Mouse (Mus musculus): ENCODE results near the gene Ang. TPM values are rescaled to one million over a fixed set of nuclear protein-coding genes. Genes with fewer than 3 reads are reported as not detected.

Ang gene
- polyA plus RNA-seq, 1 experiment, result 7.2 TPM

DNA sequence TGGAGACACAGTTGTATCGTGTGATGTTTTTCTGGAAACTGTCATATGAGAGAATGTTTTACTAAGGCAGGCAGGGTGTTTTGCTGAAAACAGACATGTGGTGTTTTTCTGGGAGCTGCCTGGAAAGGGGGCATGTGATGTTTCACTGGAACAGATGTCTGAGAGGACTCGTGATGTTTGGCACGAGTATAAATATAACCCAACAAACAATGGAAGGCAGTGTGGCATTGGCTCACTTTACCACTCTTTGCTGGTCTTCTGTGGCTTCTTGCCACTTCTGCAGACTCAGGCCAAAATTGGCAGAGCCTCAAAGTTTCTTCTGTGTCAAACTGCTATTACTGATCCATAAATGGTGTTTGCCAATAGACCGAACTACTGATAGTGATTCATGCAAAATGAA, 52.3 kb downstream of the Ang start:
- H3K4me1 ChIP-seq (ENCODE audit: control insufficient read depth, insufficient read depth, low read length), result no peaks in the 10 kb centered on the region
- H3K4me3 ChIP-seq (replicated peaks; ENCODE audit: control insufficient read depth, low read depth, low read length), result no peak overlapping the region
- peak overlapping the region; percentile 56 for H3K27ac ChIP-seq (ENCODE audit: control insufficient read depth, insufficient read depth, low read depth, low read length, poor library complexity)
- WGBS, result 73% methylated on average over 4 of the region's 4 CpGs
- TF ChIP-seq POLR2A (IDR thresholded peaks at IDR 0.05; ENCODE audit: borderline replicate concordance, control insufficient read depth, low read depth, low read length) (no peak), CTCF (IDR thresholded peaks at IDR 0.05; ENCODE audit: control insufficient read depth, insufficient read depth, low read length) (no peak)

DNA sequence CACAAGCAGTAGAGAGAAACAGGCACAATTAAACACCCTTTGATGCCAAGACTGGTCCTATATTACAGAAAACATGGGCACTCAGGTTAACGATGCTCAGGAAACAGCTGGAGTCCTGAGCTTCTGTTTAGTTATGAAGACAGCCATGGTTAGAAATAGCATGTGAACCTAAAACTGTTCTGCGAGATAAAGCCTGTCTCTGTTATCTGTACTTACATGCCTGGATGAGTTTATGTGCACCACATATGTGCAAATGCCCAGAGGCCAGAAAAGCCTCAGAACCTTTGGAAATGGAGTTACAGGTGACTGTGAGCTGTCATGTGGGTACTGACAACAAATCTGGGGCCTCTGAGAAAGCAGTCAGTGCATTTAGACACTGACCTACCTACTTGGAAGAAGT, 53.0 kb downstream of the Ang start:
- H3K4me3 ChIP-seq (replicated peaks; ENCODE audit: control insufficient read depth, low read depth, low read length), result no peak overlapping the region
- H3K4me1 ChIP-seq (ENCODE audit: control insufficient read depth, insufficient read depth, low read length), result no peaks in the 10 kb centered on the region
- no peak overlapping the region for H3K27ac ChIP-seq (ENCODE audit: control insufficient read depth, insufficient read depth, low read depth, low read length, poor library complexity)
- 38% methylated on average over 2 of the region's 2 CpGs for WGBS
- TF ChIP-seq CTCF (IDR thresholded peaks at IDR 0.05; ENCODE audit: control insufficient read depth, insufficient read depth, low read length), result no peak

DNA sequence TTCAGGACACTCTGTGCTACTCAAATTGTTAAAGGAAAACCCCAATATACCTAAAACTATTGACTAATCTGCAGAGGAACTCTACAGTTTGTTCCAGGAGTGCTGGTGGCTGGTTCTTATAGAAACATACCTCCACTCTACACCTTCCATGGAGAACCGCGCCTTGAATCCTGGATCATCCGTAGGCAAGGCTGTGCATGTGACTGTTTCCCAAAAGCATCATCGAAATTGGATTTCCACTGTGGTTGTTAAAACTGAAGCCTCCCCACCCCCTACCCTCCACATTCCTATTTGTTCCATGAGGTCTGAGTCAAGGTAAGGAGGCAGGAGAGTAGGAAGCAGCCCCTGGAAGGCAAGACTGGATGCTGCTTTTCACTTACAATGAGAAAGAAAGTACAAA, 53.5 kb downstream of the Ang start:
- 93% methylated on average over 4 of the region's 4 CpGs for WGBS
- no peaks in the 10 kb centered on the region; the same call in 1 of the 2 replicates for H3K4me1 ChIP-seq (ENCODE audit: control insufficient read depth, insufficient read depth, low read length)
- no peak overlapping the region for H3K27ac ChIP-seq (ENCODE audit: control insufficient read depth, insufficient read depth, low read depth, low read length, poor library complexity)

DNA sequence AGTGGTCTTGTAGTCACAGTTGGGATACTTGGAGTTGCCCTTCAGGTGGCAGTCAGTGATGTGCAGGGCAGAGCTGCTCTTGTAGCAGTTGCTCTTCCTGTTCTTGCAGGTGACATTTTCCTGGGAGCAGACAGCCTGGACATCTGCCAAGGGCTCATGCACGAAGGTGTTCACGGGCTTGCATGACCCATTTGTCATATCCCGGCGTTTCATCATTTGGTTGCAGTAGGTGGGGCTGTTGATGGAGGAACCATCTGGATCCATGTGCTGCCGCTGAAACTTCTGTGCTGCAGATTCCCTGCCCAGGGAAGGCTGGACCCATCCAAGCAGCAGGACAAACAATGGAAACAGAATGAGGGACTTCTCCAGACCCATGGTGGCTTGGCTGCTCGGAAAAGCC, 54.6 kb downstream of the Ang start:
- H3K4me1 ChIP-seq (ENCODE audit: control insufficient read depth, insufficient read depth, low read length), result no peaks in the 10 kb centered on the region; the same call in 1 of the 2 replicates
- H3K27ac ChIP-seq (ENCODE audit: control insufficient read depth, insufficient read depth, low read depth, low read length, poor library complexity), result no peak overlapping the region

More for the DNA sequence above, 53.5 kb downstream of the Ang start:
- no peak overlapping the region for H3K4me3 ChIP-seq (replicated peaks; ENCODE audit: control insufficient read depth, low read depth, low read length)
- no peak for TF ChIP-seq CTCF (IDR thresholded peaks at IDR 0.05; ENCODE audit: control insufficient read depth, insufficient read depth, low read length)
- TF ChIP-seq POLR2A (IDR thresholded peaks at IDR 0.05; ENCODE audit: borderline replicate concordance, control insufficient read depth, low read depth, low read length), result no peak

DNA sequence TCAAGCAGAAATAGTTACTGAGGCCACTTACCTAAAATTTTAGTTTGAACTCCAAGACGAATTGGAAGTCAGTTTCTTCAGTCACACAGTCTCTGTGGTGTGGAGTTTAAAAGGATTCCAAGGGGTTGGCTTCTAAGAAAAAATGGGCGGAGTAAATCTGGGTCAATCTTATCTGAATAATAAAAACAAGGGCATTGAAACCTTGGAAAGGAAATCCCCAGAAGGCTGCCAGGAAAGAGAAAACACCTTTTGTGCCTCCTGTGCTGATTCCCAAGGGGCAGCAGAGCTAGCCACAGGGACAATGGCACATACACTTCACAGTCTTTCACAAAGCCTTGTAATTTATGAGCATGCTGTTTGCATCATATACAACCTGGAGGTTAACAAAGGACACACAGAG, 55.7 kb downstream of the Ang start, which contains the start of gene Rnase1:
Rnase1 (minus strand) TSS at position 101 of the 400 bp plus-strand sequence.
- Histone ChIP-seq H3K4me3 (replicated peaks; ENCODE audit: control insufficient read depth, low read depth, low read length) (no peak within 1 kb of the TSS), H3K27ac (ENCODE audit: control insufficient read depth, insufficient read depth, low read depth, low read length, poor library complexity) (no peak within 1 kb of the TSS), H3K4me1 (ENCODE audit: control insufficient read depth, insufficient read depth, low read length) (no peaks in the 10 kb centered on the region; the same call in 1 of the 2 replicates)
- WGBS, result 83% methylated on average over 2 of the region's 2 CpGs
- no peak for TF ChIP-seq POLR2A (IDR thresholded peaks at IDR 0.05; ENCODE audit: borderline replicate concordance, control insufficient read depth, low read depth, low read length)
- TF ChIP-seq CTCF (IDR thresholded peaks at IDR 0.05; ENCODE audit: control insufficient read depth, insufficient read depth, low read length), result no peak

More for the DNA sequence above, 54.6 kb downstream of the Ang start:
- 86% methylated on average over 6 of the region's 6 CpGs for WGBS
- no peak overlapping the region for H3K4me3 ChIP-seq (replicated peaks; ENCODE audit: control insufficient read depth, low read depth, low read length)
- TF ChIP-seq POLR2A (IDR thresholded peaks at IDR 0.05; ENCODE audit: borderline replicate concordance, control insufficient read depth, low read depth, low read length) (no peak), CTCF (IDR thresholded peaks at IDR 0.05; ENCODE audit: control insufficient read depth, insufficient read depth, low read length) (no peak)

DNA sequence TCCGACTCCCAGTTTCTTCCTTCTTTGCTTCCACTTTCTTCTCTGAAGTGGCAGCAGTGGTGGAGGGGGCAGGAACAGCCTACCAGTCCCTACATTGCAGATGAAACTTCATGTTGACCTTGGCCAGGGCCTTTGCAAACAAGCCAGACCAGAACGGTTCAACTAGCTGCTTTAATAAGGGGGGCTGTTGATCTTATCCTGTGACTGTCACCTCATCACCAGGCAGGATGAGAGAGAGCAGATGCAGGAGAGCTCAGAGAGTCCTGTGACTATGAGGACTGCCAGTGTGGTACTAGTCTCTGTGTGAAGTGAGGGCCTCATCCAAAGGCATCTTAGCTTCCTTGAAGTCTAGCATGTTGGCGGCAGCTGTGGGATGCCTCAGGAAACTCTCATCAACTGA, 57.1 kb downstream of the Ang start:
- no peak overlapping the region for H3K4me3 ChIP-seq (replicated peaks; ENCODE audit: control insufficient read depth, low read depth, low read length)
- no peak overlapping the region for H3K27ac ChIP-seq (ENCODE audit: control insufficient read depth, insufficient read depth, low read depth, low read length, poor library complexity)
- 84% methylated on average over 3 of the region's 3 CpGs for WGBS
- no peaks in the 10 kb centered on the region; the same call in 1 of the 2 replicates for H3K4me1 ChIP-seq (ENCODE audit: control insufficient read depth, insufficient read depth, low read length)
- no peak for TF ChIP-seq CTCF (IDR thresholded peaks at IDR 0.05; ENCODE audit: control insufficient read depth, insufficient read depth, low read length)

DNA sequence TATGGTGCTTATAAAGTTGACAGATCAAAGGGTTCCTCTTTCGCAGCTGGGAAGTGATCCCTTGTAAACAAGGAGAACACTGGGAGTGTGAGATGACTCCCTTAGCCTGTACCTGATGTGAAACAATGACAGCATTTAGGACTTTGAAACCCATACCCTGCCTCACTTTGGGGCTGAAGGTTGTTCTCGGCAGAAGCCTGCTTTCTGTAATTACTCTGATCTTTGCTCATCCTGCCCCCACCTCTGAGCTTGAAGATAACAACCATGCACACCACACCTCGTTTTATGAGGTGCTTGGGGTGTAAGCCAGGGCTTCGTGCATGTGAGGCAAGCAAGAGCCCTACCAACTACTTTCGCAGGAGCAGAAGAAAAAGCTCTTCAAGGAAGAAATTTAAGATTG, 58.2 kb downstream of the Ang start:
- 70% methylated on average over 5 of the region's 5 CpGs for WGBS
- H3K4me3 ChIP-seq (replicated peaks; ENCODE audit: control insufficient read depth, low read depth, low read length), result no peak overlapping the region
- no peaks in the 10 kb centered on the region; the same call in 1 of the 2 replicates for H3K4me1 ChIP-seq (ENCODE audit: control insufficient read depth, insufficient read depth, low read length)

DNA sequence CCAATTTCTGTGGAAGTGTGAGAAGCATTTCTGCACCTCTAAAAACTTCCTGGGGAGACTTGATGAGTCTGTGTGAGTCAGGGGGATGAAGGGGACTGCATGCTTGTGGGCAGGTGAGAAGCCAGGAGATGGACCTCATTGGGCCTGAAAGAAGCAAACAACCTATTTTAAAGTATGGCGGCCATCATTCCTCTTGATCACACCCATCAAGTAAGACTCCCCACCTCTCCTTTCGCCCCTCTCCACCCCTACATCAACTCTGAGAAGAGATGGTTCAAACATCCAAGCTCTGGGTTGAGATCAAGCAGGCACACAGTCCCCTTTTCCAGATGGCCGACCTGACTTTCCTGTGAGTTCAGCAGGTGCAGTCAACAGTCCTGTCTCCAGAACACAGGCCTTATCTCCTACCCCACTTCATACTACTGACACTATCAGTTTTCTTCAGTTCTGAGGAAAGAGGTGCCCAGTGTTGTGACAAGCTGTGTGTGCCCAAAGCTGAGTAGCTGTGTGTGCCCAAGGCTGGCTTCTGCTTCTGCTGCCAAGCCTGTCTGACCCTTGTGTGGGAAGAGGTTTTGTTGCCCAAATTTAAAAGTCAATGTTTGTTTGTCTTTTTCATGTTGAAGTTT, 59.4 kb downstream of the Ang start:
- TF ChIP-seq POLR2A (IDR thresholded peaks at IDR 0.05; ENCODE audit: borderline replicate concordance, control insufficient read depth, low read depth, low read length) (no peak), CTCF (IDR thresholded peaks at IDR 0.05; ENCODE audit: control insufficient read depth, insufficient read depth, low read length) (no peak)
- H3K4me1 ChIP-seq (ENCODE audit: control insufficient read depth, insufficient read depth, low read length), result no peaks in the 10 kb centered on the region; the same call in 1 of the 2 replicates
- 78% methylated on average over 3 of the region's 3 CpGs for WGBS
- no peak overlapping the region for H3K27ac ChIP-seq (ENCODE audit: control insufficient read depth, insufficient read depth, low read depth, low read length, poor library complexity)
- H3K4me3 ChIP-seq (replicated peaks; ENCODE audit: control insufficient read depth, low read depth, low read length), result no peak overlapping the region

More for the DNA sequence above, 58.2 kb downstream of the Ang start:
- H3K27ac ChIP-seq (ENCODE audit: control insufficient read depth, insufficient read depth, low read depth, low read length, poor library complexity), result no peak overlapping the region
- no peak for TF ChIP-seq POLR2A (IDR thresholded peaks at IDR 0.05; ENCODE audit: borderline replicate concordance, control insufficient read depth, low read depth, low read length)
- TF ChIP-seq CTCF (IDR thresholded peaks at IDR 0.05; ENCODE audit: control insufficient read depth, insufficient read depth, low read length), result no peak

Other genes starting within 250 kb of the Ang start
- gene Tep1, start 220.6 kb upstream of the Ang start, polyA plus RNA-seq (2011; ENCODE audit: insufficient read depth, insufficient read length, low replicate concordance, missing spikeins), result 60.8 and 102 TPM in 2 replicates
- gene Klhl33, start 193.6 kb upstream of the Ang start, polyA plus RNA-seq (2011; ENCODE audit: insufficient read depth, insufficient read length, low replicate concordance, missing spikeins), result 0.29 TPM in 1 of 2 replicates, not detected in the other
- 43.6 and 67.6 TPM in 2 replicates for gene Osgep, start 166.3 kb upstream of the Ang start, polyA plus RNA-seq (2011; ENCODE audit: insufficient read depth, insufficient read length, low replicate concordance, missing spikeins)
- gene Apex1, start 166.2 kb upstream of the Ang start, polyA plus RNA-seq (2011; ENCODE audit: insufficient read depth, insufficient read length, low replicate concordance, missing spikeins), result 18.1 and 41.6 TPM in 2 replicates
- gene Pip4p1, start 160.3 kb upstream of the Ang start, polyA plus RNA-seq (2011; ENCODE audit: insufficient read depth, insufficient read length, low replicate concordance, missing spikeins), result 33.3 and 67.6 TPM in 2 replicates
- 112 and 145 TPM in 2 replicates for gene Pnp, start 160.1 kb upstream of the Ang start, polyA plus RNA-seq (2011; ENCODE audit: insufficient read depth, insufficient read length, low replicate concordance, missing spikeins)
- 21.3 TPM in 1 of 2 replicates, not detected in the other for gene Gm49342, start 146.6 kb upstream of the Ang start, polyA plus RNA-seq (2011; ENCODE audit: insufficient read depth, insufficient read length, low replicate concordance, missing spikeins)
- 70.8 and 109 TPM in 2 replicates for gene Pnp2, start 135.2 kb upstream of the Ang start, polyA plus RNA-seq (2011; ENCODE audit: insufficient read depth, insufficient read length, low replicate concordance, missing spikeins)
- not detected in 2 replicates for gene Rnase10, start 83.4 kb upstream of the Ang start, polyA plus RNA-seq (2011; ENCODE audit: insufficient read depth, insufficient read length, low replicate concordance, missing spikeins)
- not detected in 2 replicates for gene Rnase9, start 49.3 kb upstream of the Ang start, polyA plus RNA-seq (2011; ENCODE audit: insufficient read depth, insufficient read length, low replicate concordance, missing spikeins)
- gene Rnase11, start 41.0 kb upstream of the Ang start, polyA plus RNA-seq (2011; ENCODE audit: insufficient read depth, insufficient read length, low replicate concordance, missing spikeins), result not detected in 2 replicates
- 4.9 TPM in 1 of 2 replicates, not detected in the other for gene Rnase12, start 33.5 kb upstream of the Ang start, polyA plus RNA-seq (2011; ENCODE audit: insufficient read depth, insufficient read length, low replicate concordance, missing spikeins)
- gene Olfr750, start 16.7 kb upstream of the Ang start, polyA plus RNA-seq (2011; ENCODE audit: insufficient read depth, insufficient read length, low replicate concordance, missing spikeins), result not detected in 2 replicates
- gene Rnase4, start 73 bp upstream of the Ang start, polyA plus RNA-seq (2011; ENCODE audit: insufficient read depth, insufficient read length, low replicate concordance, missing spikeins), result 3.1 and 8.7 TPM in 2 replicates
- not detected in 2 replicates for gene Eddm3b, start 23.3 kb downstream of the Ang start, polyA plus RNA-seq (2011; ENCODE audit: insufficient read depth, insufficient read length, low replicate concordance, missing spikeins)
- gene Rnase6, start 32.8 kb downstream of the Ang start, polyA plus RNA-seq (2011; ENCODE audit: insufficient read depth, insufficient read length, low replicate concordance, missing spikeins), result 11.6 and 19.4 TPM in 2 replicates
- not detected in 2 replicates for gene Rnase1, start 55.6 kb downstream of the Ang start, polyA plus RNA-seq (2011; ENCODE audit: insufficient read depth, insufficient read length, low replicate concordance, missing spikeins)
- gene Rnase2b, start 71.1 kb downstream of the Ang start, polyA plus RNA-seq (2011; ENCODE audit: insufficient read depth, insufficient read length, low replicate concordance, missing spikeins), result not detected in 2 replicates
- not detected in 2 replicates for gene Ang2, start 108.0 kb downstream of the Ang start, polyA plus RNA-seq (2011; ENCODE audit: insufficient read depth, insufficient read length, low replicate concordance, missing spikeins)
- gene Ear14, start 112.2 kb downstream of the Ang start, polyA plus RNA-seq (2011; ENCODE audit: insufficient read depth, insufficient read length, low replicate concordance, missing spikeins), result not detected in 2 replicates
- gene Rnase2a, start 165.0 kb downstream of the Ang start, polyA plus RNA-seq (2011; ENCODE audit: insufficient read depth, insufficient read length, low replicate concordance, missing spikeins), result 1.5 TPM in 1 of 2 replicates, not detected in the other